Mouse (Mus musculus) liver, postnatal 0 days (tissue): ENCODE results near the gene Gm20388. TPM values are rescaled to one million over a fixed set of nuclear protein-coding genes. Genes with fewer than 3 reads are reported as not detected.

Source experiments
- ATAC-seq: fragments of 200-750 bp; cut with Nextera tagmentation; 2 replicates; pipeline ENCODE4 v1.8.0; 2017; ENCODE audit warnings: mild to moderate bottlenecking, moderate library complexity
- DNase-seq: peaks from one replicate; pipeline ENCODE4 v3.0.0-alpha.2; 2016
- H3K27ac ChIP-seq: fragments of 300-500 bp; sonication (generic); 2 replicates; pipeline ENCODE4 v1.5.1; 2014; ENCODE audit warnings: antibody characterized with exemption, moderate library complexity, mild to moderate bottlenecking, low read depth
- H3K27me3 ChIP-seq: fragments of 300-500 bp; sonication (generic); 2 replicates; pipeline ENCODE4 v1.6.1; 2014; ENCODE audit warnings: low read length, control low read depth, mixed read lengths; ENCODE audit not compliant: insufficient read depth
- H3K36me3 ChIP-seq: fragments of 300-500 bp; sonication (generic); replicated peaks from 2 replicates; pipeline ENCODE4 v1.6.1; 2014; ENCODE audit warnings: mild to moderate bottlenecking, control low read depth, low read length, moderate library complexity, mixed read lengths; ENCODE audit not compliant: insufficient read depth
- H3K4me1 ChIP-seq: fragments of 300-500 bp; sonication (generic); 2 replicates; pipeline ENCODE4 v1.6.1; 2014; ENCODE audit warnings: antibody characterized with exemption, mild to moderate bottlenecking, control low read depth; ENCODE audit not compliant: insufficient read depth
- H3K4me2 ChIP-seq: fragments of 300-500 bp; sonication (generic); 2 replicates; pipeline ENCODE4 v1.6.1; 2014; ENCODE audit warnings: low read depth, mild to moderate bottlenecking, low read length, moderate library complexity, mixed read lengths
- H3K4me3 ChIP-seq: fragments of 300-500 bp; sonication (generic); 2 replicates; pipeline ENCODE4 v1.5.1; 2014; ENCODE audit warnings: low read depth, low read length
- H3K9ac ChIP-seq: fragments of 300-500 bp; sonication (generic); replicated peaks from 2 replicates; pipeline ENCODE4 v1.6.1; 2014; ENCODE audit warnings: mild to moderate bottlenecking, moderate library complexity
- H3K9me3 ChIP-seq: fragments of 300-500 bp; sonication (generic); 2 replicates; pipeline ENCODE4 v1.6.1; 2016; ENCODE audit warnings: mild to moderate bottlenecking, control low read depth, low read length, mixed read lengths
- CTCF ChIP-seq: sonication (generic); IDR thresholded peaks from 2 replicates; pipeline ENCODE4 v1.5.1; 2016; ENCODE audit warnings: antibody characterized with exemption, low read depth
- EP300 ChIP-seq: IDR thresholded peaks from 2 replicates; pipeline ENCODE4 v1.6.1; 2016; ENCODE audit warnings: antibody characterized with exemption, low read depth, mild to moderate bottlenecking
- WGBS: fragments of 180-500 bp; shearing (Covaris S2); extraction: QIAGEN DNeasy Blood & Tissue Kit; methylation state at CpG from one replicate; pipeline ENCODE4 v1.1.7; 2014; ENCODE audit not compliant: insufficient replicate concordance; 5-methylcytosine and 5-hydroxymethylcytosine counted together
- polyA plus RNA-seq: library from polyadenylated mRNA; unstranded; fragments of >200 nt; fragmentation: Nextera tagmentation; extraction: Ambion mirVana; gene quantifications from 2 replicates; pipeline ENCODE4 v1.2.1, GENCODE M21; 2015

The Gm20388 gene
- polyA plus RNA-seq, 1 experiment from 2014 or later: not detected

GRCm38 (mm10) chr8:120588908-120589771 is 678.5 kb downstream of the Gm20388 start, which contains the start of gene Gins2:
Gins2 (minus strand) TSS chr8:120589304.
- ATAC-seq: peak; percentile 98
- peaks cover 7% of the 10 kb centered on the region for H3K36me3 ChIP-seq
- TF ChIP-seq CTCF (peak; percentile 32; the same call in 1 of the 2 replicates), EP300 (peak; percentile 59; the same call in 1 of the 2 replicates)
- peak within 1 kb of the TSS; percentile 75 for H3K9ac ChIP-seq
- peak; percentile 99 for DNase-seq
- peak within 1 kb of the TSS; percentile 44 for H3K27ac ChIP-seq
- peak within 1 kb of the TSS; percentile 95 for H3K4me2 ChIP-seq
- WGBS: under 1% methylated on average over 67 of the region's 67 CpGs
- H3K4me1 ChIP-seq: peaks cover 12% of the 10 kb centered on the region
- peak within 1 kb of the TSS; percentile 73 for H3K4me3 ChIP-seq
- H3K9me3 ChIP-seq: no peaks in the 10 kb centered on the region
- no peaks in the 10 kb centered on the region for H3K27me3 ChIP-seq

GRCm38 (mm10) chr8:120589921-120590320 is 679.3 kb downstream of the Gm20388 start:
- Histone ChIP-seq H3K36me3 (peaks cover 7% of the 10 kb centered on the region), H3K9me3 (no peaks in the 10 kb centered on the region), H3K27ac (no peak overlapping the region), H3K9ac (peak overlapping the region; percentile 19; the same call in 1 of the 2 replicates), H3K4me3 (peak overlapping the region; percentile 73), H3K27me3 (no peaks in the 10 kb centered on the region), H3K4me1 (peaks cover 12% of the 10 kb centered on the region), H3K4me2 (peak overlapping the region; percentile 95)
- WGBS: 41% methylated on average over 2 of the region's 2 CpGs
- ATAC-seq (no peak), DNase-seq (no peak)
- TF ChIP-seq EP300 (no peak), CTCF (no peak)

GRCm38 (mm10) chr8:120591587-120592292 is 681.1 kb downstream of the Gm20388 start:
- peak overlapping the region; percentile 1; the same call in 1 of the 2 replicates for H3K4me2 ChIP-seq
- no peaks in the 10 kb centered on the region for H3K9me3 ChIP-seq
- TF ChIP-seq CTCF (no peak), EP300 (no peak)
- no peak overlapping the region for H3K4me3 ChIP-seq
- peaks cover 12% of the 10 kb centered on the region for H3K4me1 ChIP-seq
- H3K9ac ChIP-seq: no peak overlapping the region
- DNase-seq (no peak), ATAC-seq (no peak)
- 44% methylated on average over 10 of the region's 10 CpGs for whole genome bisulfite sequencing
- H3K27me3 ChIP-seq: no peaks in the 10 kb centered on the region
- no peak overlapping the region for H3K27ac ChIP-seq
- no peaks in the 10 kb centered on the region for H3K36me3 ChIP-seq

GRCm38 (mm10) chr8:120594571-120594970 is 683.9 kb downstream of the Gm20388 start:
- DNase-seq: no peak
- no peak for ATAC-seq
- Histone ChIP-seq H3K27me3 (no peaks in the 10 kb centered on the region), H3K4me2 (no peak overlapping the region), H3K4me3 (no peak overlapping the region), H3K4me1 (peaks cover 6% of the 10 kb centered on the region), H3K36me3 (no peaks in the 10 kb centered on the region), H3K9ac (no peak overlapping the region), H3K27ac (no peak overlapping the region), H3K9me3 (no peaks in the 10 kb centered on the region)
- TF ChIP-seq EP300 (no peak), CTCF (peak; percentile 68)
- 90% methylated on average over 5 of the region's 5 CpGs for WGBS

- no peak overlapping the region for H3K9ac ChIP-seq
- peak; percentile 79 for DNase-seq
- ATAC-seq: peak; percentile 37; the same call in 1 of the 2 replicates
- H3K4me3 ChIP-seq: no peak overlapping the region
- 9% methylated on average over 5 of the region's 5 CpGs for WGBS
- H3K4me1 ChIP-seq: no peaks in the 10 kb centered on the region; the same call in 1 of the 2 replicates
- no peak overlapping the region for H3K27ac ChIP-seq
- TF ChIP-seq CTCF: peak; percentile 93
- TF ChIP-seq EP300: no peak
- H3K9me3 ChIP-seq: no peaks in the 10 kb centered on the region
- no peaks in the 10 kb centered on the region for H3K27me3 ChIP-seq
- no peak overlapping the region for H3K4me2 ChIP-seq
- no peaks in the 10 kb centered on the region for H3K36me3 ChIP-seq
These were observed 685.3 kb downstream of the Gm20388 start for GRCm38 (mm10) chr8:120595963-120596362.

GRCm38 (mm10) chr8:120598579-120598978 is 687.9 kb downstream of the Gm20388 start:
- no peak for TF ChIP-seq EP300
- TF ChIP-seq CTCF: no peak
- 55% methylated on average over 23 of the region's 24 CpGs for WGBS
- H3K4me1 ChIP-seq: no peaks in the 10 kb centered on the region; the same call in 1 of the 2 replicates
- DNase-seq (no peak), ATAC-seq (no peak)
- H3K36me3 ChIP-seq: no peaks in the 10 kb centered on the region
- H3K4me3 ChIP-seq: no peak overlapping the region
- H3K27me3 ChIP-seq: no peaks in the 10 kb centered on the region
- H3K27ac ChIP-seq: no peak overlapping the region
- H3K4me2 ChIP-seq: no peak overlapping the region
- no peaks in the 10 kb centered on the region for H3K9me3 ChIP-seq
- H3K9ac ChIP-seq: no peak overlapping the region
